ENCODE assay signal across 23 mouse cellular contexts in genomic region chr12:77481153-77481552, GRCm38 (mm10).
"Had no signal": no experiment of that assay in that cellular context is flagged by ENCODE, and none has a peak within 500 bp of the region (broad histone marks: within the 10 kb centered on the region; RNA-seq: fewer than 3 reads in every experiment).

No protein-coding gene starts in this region.

- H3K9me3 ChIP-seq: heart, embryonic 10.5 days; heart, embryonic 12.5 days; hindbrain, embryonic 10.5 days; hindbrain, embryonic 12.5 days; hindbrain, embryonic 15.5 days; limb, embryonic 13.5 days; limb, embryonic 15.5 days; liver, embryonic 12.5 days had no signal

- H3K9ac ChIP-seq: heart, embryonic 12.5 days; hindbrain, embryonic 12.5 days; hindbrain, embryonic 15.5 days; limb, embryonic 13.5 days; limb, embryonic 15.5 days; liver, embryonic 12.5 days had no signal

- H3K4me1 ChIP-seq: hindbrain, embryonic 10.5 days; hindbrain, embryonic 12.5 days; hindbrain, embryonic 15.5 days; limb, embryonic 13.5 days; limb, embryonic 15.5 days; liver, embryonic 12.5 days had no signal

- H3K27me3 ChIP-seq: hindbrain, embryonic 12.5 days; hindbrain, embryonic 15.5 days; limb, embryonic 13.5 days; limb, embryonic 15.5 days; liver, embryonic 12.5 days had no signal

- H3K27ac ChIP-seq: heart, embryonic 10.5 days; hindbrain, embryonic 10.5 days; hindbrain, embryonic 12.5 days; hindbrain, embryonic 15.5 days; hindbrain, postnatal 0 days; layer of hippocampus, adult 2 months; left cerebral cortex, adult 2 months; limb, embryonic 13.5 days; limb, embryonic 15.5 days; liver, embryonic 12.5 days had no signal

- DNase-seq: gastrocnemius, adult 2 months; gastrocnemius, postnatal 14 days; gastrocnemius, postnatal 36 days; heart, adult 18-20 months; heart, postnatal 10 days; heart, postnatal 4 days; kidney, adult 11 months; kidney, adult 8-10 months; kidney, postnatal 10 days; kidney, postnatal 25 days; kidney, postnatal 4 days had no signal

- H3K36me3 ChIP-seq: heart, embryonic 10.5 days; heart, embryonic 12.5 days; hindbrain, embryonic 12.5 days; hindbrain, embryonic 15.5 days; limb, embryonic 13.5 days; liver, embryonic 12.5 days had no signal

- H3K4me3 ChIP-seq: gastrocnemius, adult 2 months; heart, embryonic 10.5 days; heart, embryonic 12.5 days; hindbrain, embryonic 10.5 days; hindbrain, embryonic 12.5 days; hindbrain, embryonic 15.5 days; layer of hippocampus, adult 2 months; left cerebral cortex, adult 2 months; limb, embryonic 13.5 days; limb, embryonic 15.5 days; liver, embryonic 12.5 days had no signal

- ATAC-seq: intestine, embryonic 16.5 days; liver, embryonic 12.5 days had no signal
